Mouse (Mus musculus): ENCODE measurements around the gene Ntsr2.

DNA sequence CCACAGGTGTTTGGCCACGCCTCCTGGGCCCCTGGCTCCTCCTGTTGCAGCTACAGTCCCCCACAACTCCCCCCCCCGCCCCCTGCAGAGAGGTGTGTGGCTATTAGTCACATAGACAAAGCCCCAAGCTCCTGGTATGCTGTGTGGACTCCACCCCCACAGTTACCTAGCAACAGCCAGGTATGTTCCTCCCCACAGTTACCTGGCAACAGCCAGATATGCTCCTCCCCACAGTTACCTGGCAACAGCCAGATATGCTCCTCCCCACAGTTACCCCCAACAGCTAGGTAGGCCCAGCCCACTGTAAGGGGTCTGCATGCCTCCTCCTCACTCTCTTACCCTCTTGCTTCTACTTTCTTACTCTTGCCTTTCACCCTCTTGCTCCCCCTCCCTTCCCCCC is 11.8 kb downstream of the Ntsr2 start:
- no peak for TF ChIP-seq POLR2A (IDR thresholded peaks at IDR 0.05; ENCODE audit: control insufficient read depth, extremely low read depth, insufficient read depth, low read length, poor library complexity)
- TF ChIP-seq CTCF (IDR thresholded peaks at IDR 0.05; ENCODE audit: borderline replicate concordance, control insufficient read depth, extremely low read depth, insufficient read depth, low read length, poor library complexity) = no peak
